Mouse (Mus musculus) embryonic fibroblast, embryonic 13.5 days (primary cell): Measurements from ENCODE around the gene Golt1b.

ENCODE experiments used
- CTCF ChIP-seq: IDR thresholded peaks from 2 replicates; pipeline ENCODE4 v1.5.1; 2011; ENCODE audit warnings: mild to moderate bottlenecking, control low read depth, low read length, moderate library complexity, borderline replicate concordance; ENCODE audit not compliant: insufficient read depth
- POLR2A ChIP-seq: IDR thresholded peaks from 2 replicates; pipeline ENCODE4 v1.6.1; 2011; ENCODE audit warnings: low read depth, mild to moderate bottlenecking, control low read depth, low read length, moderate library complexity

GRCm38 (mm10) chr6:142339576-142339975 is 47.4 kb upstream of the Golt1b start:
- no peak for TF ChIP-seq CTCF
- no peak for TF ChIP-seq POLR2A
